Mouse (Mus musculus) cerebellum, adult 2 months (tissue): ENCODE measurements at regions not wholly inside any gene's neighbourhood (a gene's known extent, or its start where the extent isn't known, plus 50 kb on each side); places are given as distances from the start of the nearest gene placed in this dataset.

ENCODE experiments used
- CTCF ChIP-seq: fragments of 200-500 bp; IDR thresholded peaks from 2 replicates; pipeline ENCODE4 v1.5.1; 2011; ENCODE audit warnings: low read depth, mild to moderate bottlenecking, control low read depth, low read length, moderate library complexity, borderline replicate concordance; ENCODE audit not compliant: insufficient read depth
- POLR2A ChIP-seq: fragments of 200-500 bp; IDR thresholded peaks from 2 replicates; pipeline ENCODE4 v1.6.1; 2011; ENCODE audit warnings: low read length, control low read depth, borderline replicate concordance; ENCODE audit not compliant: insufficient read depth

DNA sequence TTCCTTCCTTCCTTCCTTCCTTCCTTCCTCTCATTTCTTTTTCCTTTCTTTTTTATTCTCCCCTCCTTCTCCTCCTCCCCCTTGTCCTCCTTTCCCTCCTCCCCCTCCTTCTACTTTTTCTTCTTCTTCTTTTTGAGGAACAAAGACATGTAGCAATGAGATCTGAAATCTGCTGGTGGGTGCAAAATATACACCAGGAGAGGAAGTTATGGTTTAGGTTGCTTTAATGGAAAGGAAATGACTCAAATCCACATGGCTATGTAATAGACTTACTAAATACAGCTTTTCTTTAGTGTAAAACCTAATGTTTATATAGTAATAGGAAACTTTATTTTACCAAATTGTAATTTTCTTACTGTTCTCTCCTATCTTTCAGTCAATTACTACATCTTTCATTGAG, 349.5 kb upstream of the Klf6 start:
- no peak for TF ChIP-seq CTCF
- no peak for TF ChIP-seq POLR2A
